Mouse (Mus musculus) frontal cortex, adult (tissue): ENCODE results near the gene Spata19.
A peak's percentile ranks its signal among the peaks of the same experiment; 100 is the strongest.

Experiments used
- ATAC-seq: cut with Nextera tagmentation; 2 replicates; pipeline ENCODE4 v1.9.2; 2017; ENCODE audit warnings: mild to moderate bottlenecking, moderate library complexity, mixed read lengths; ENCODE audit not compliant: low TSS enrichment

Gene Spata19

DNA sequence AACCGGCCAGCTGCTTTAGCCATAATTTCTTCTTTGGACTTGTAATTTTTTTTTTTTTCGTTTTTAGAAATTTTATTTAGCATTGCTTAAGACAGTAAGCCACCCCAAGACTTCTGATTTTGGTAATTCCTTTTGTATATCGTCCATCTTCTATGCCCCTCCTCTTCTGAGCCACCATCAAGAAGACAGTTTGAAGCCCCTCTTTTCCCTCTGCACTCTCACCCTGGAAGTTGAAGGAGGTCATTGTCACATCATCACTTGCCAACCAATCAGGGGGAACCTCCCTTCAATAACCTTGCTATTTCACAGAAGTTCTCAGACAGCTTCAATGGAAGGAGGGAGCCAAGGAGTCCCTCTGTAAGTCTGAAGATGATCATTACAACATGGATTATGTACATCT, at the start of gene Spata19:
Gene Spata19, plus strand, starts transcription at position 301 of the 400 bp plus-strand sequence.
- no peak for ATAC-seq

- ATAC-seq, result peak; percentile 68
Observed at GRCm38 (mm10) chr9:27353082-27353481, 43.5 kb upstream of the Spata19 start.

DNA sequence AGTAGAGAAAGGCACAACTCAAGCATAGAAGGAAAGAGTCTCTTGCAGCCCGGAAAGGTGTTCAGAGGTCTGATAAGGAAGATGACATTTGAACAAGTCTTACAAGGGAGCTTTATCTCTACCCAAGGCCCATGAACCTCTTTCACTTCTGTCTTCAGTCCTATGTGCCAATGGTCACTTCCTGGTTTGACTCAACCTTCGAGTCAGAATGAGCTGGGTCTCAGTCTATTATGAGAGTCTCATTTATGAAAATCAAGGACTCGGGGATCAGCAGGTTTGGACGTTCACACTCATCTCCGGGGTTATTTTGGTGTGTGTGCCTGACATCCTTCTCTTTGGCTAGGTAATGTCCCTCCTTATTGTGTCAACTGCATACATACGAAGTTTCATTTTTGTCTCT, 38.7 kb upstream of the Spata19 start:
- no peak for ATAC-seq

DNA sequence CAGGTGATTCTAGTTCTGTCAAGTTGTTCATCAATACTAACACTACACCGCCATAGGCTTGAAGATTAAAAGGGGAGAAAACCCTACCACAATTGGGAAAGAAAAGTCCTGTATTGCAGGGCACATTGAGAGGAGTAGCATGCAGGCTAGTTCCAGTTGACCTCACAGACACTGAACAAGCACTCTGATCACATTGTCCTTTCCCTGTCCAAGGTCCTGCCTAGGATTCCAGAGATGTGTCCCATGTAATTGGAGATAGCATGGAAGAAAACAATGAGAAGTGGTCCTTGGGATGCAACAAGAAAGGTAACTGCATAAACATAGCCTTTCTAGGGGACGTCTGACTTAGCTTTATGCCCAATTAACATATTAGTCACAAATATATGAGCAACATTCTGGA, 29.4 kb upstream of the Spata19 start:
- ATAC-seq, result no peak

GRCm38 (mm10) chr9:27369108-27369507, 27.5 kb upstream of the Spata19 start:
- ATAC-seq, result no peak

GRCm38 (mm10) chr9:27375746-27376145, 20.9 kb upstream of the Spata19 start:
- ATAC-seq, result no peak

DNA sequence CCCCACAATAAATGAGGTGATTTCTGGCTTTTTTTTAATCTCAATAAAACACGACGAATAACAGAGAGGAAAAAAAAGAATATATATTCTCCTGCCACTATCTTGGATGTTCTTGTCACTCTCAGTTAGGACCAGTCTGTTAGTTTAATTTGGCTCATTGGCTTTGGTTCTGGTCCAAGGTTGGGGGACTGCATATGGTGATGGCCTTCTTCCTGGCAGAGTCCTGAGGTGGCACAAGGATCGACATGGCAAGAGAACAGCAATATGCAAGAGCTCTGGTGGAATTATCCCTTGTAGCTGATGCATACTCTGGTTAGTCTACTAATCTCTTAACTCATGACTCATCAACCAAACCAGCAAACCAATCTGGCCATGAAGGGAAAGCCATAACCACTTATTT, 9.6 kb upstream of the Spata19 start:
- ATAC-seq, result no peak; the same call in 1 of the 2 replicates

DNA sequence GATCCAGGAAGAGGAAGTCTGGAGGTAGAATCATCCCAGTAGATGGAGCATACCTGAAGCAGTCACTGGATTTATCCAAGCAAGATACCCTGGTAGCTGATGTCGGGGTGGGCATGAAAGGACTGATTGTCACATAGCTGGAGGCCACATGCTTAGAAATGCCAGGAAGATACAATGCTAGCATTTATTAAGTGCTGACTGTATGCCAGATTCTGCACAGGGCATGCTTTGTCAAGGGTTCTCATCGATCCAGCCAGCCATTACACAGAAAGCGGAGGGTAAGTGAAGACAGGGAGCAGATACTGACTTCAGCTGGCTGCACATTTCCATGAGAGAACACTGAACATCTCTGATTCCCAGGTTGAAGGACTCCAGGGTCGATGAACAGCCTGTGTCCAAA, 4.6 kb downstream of the Spata19 start:
- peak; percentile 48 for ATAC-seq

DNA sequence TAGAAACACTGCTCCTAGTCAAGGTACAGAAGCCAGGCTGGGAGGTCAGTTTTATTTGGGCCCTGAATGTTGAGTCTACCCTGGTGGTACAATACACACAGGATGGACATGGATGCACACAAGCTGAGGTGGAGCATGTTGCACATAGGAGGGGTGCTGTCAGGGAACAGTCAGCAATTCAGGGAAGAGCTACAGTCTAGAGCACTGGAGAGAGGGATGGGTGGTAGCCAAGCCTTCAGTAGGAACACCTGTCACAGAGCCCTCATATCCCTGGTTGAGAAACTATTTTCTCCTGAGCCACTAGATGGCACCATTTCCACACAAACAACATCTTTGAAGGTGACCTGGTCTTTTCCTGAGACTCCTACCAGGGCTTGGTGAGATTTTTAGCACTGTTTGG, 13.1 kb downstream of the Spata19 start:
- peak; percentile 67 for ATAC-seq

- ATAC-seq, result peak; percentile 94
Observed at GRCm38 (mm10) chr9:27414058-27414460, 17.5 kb downstream of the Spata19 start.

GRCm38 (mm10) chr9:27424511-27424910, 27.9 kb downstream of the Spata19 start:
- peak; percentile 80; the same call in 1 of the 2 replicates for ATAC-seq

GRCm38 (mm10) chr9:27428552-27428951, 32.0 kb downstream of the Spata19 start:
- ATAC-seq, result no peak

DNA sequence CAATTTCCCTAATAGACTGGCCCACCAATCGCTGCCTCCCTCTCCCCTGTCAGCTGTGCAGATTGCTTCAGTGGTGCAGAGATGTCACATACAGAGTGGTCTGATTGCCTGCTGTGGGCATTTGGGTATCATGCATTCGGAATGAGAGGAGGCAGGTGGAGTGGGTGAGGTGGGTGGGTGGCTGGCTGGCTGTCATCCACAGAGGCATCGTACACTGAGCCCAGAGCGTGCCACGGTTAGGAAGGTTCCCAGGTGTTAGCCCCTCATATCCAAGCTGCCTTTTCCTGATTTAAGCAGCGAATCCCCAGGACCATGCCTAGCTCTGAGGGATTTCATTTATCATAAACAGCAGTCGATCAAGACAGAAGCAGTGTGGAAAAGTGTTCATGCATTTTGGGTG, 36.7 kb downstream of the Spata19 start:
- no peak for ATAC-seq

DNA sequence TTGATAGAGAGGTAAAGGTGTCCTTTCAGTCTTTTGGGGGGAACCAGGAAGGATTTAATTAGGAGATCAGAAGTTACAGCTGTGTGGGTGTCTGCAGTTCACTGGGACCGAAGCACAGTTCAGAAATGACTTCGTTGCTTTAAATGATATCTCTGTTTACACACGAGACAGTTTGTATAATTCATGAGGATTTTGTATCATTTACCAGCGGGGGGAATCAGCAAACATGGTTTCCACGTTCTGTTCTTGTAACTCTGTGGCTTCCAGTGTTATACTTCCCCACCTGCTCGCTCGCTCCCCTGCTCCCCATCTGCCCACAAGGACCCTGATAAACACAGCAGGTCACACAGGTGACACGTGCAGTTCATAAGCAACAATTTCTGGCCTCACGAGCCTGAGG, 39.3 kb downstream of the Spata19 start:
- no peak for ATAC-seq

DNA sequence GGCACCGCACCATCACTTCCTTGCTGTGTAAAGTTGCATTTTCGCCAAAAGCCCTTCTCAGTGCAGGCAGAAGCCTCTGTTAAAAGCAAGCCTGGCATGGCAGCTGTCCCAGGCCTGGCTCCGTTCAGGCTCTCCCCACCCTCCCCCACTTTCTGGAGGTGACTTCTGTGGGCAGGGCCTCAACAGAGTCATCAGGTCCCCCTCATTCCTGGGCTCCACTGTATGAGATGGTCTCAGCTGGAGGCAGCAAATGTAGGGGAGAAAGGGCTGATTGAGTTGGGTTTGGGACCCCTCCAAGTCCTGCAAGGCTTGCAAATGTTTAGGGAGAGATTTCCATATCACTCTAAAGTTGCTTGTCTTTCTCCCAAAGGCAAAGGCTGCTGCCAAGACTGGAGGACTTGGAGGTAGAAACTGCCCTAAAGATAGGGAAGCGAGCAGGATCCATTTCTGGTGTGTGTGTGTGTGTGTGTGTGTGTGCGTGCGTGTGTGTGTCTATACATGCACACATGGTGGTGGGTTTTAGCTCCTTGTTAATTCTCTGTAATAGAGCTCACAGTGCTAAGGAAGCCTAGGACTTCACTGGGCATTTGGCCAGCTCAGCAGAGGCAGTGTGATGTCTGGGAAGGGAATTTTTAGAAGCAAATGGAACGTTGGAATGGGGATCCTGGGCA, 40.9 kb downstream of the Spata19 start:
- peak; percentile 80 for ATAC-seq

- no peak for ATAC-seq
Observed at GRCm38 (mm10) chr9:27449780-27450422, 53.3 kb downstream of the Spata19 start.
